Mouse (Mus musculus): Measurements from ENCODE around the gene Spns1.

- TF ChIP-seq EP300 (IDR thresholded peaks at IDR 0.05; ENCODE audit: low read depth) (no peak), CTCF (IDR thresholded peaks at IDR 0.05; ENCODE audit: low read depth) (no peak)
Measured at GRCm38 (mm10) chr7:126388185-126388584, 10.9 kb upstream of the Spns1 start.

Measured in liver, embryonic 14.5 days (tissue).